Mouse (Mus musculus) liver, adult 2 months (tissue): ENCODE data around the gene Mpeg1. TPM values are rescaled to one million over a fixed set of nuclear protein-coding genes. Genes with fewer than 3 reads are reported as not detected.

Experiments used
- DNase-seq: peaks from one replicate; pipeline ENCODE4 v3.0.0-alpha.2; 2011; ENCODE audit warnings: low read depth, low spot score; ENCODE audit errors: extremely low read depth
- H3K27ac ChIP-seq: fragments of 200-500 bp; replicated peaks from 2 replicates; pipeline ENCODE4 v1.5.1; 2012; ENCODE audit warnings: low read depth, mild to moderate bottlenecking, control low read depth, inconsistent platforms, low read length; ENCODE audit not compliant: insufficient read depth
- H3K27me3 ChIP-seq: fragments of 200-500 bp; 2 replicates; pipeline ENCODE4 v1.6.1; 2012; ENCODE audit warnings: mild to moderate bottlenecking, moderate library complexity, low read length, inconsistent platforms; ENCODE audit not compliant: control insufficient read depth, insufficient read depth
- H3K36me3 ChIP-seq: fragments of 200-500 bp; 2 replicates; pipeline ENCODE4 v1.6.1; 2012; ENCODE audit warnings: low read length, inconsistent platforms; ENCODE audit not compliant: control insufficient read depth, insufficient read depth
- H3K4me1 ChIP-seq: fragments of 200-500 bp; 2 replicates; pipeline ENCODE4 v1.6.1; 2011; ENCODE audit warnings: low read length; ENCODE audit not compliant: control insufficient read depth, insufficient read depth
- H3K4me3 ChIP-seq: fragments of 200-500 bp; 2 replicates; pipeline ENCODE4 v1.5.1; 2011; ENCODE audit warnings: low read depth, mild to moderate bottlenecking, control low read depth, low read length, moderate library complexity; ENCODE audit not compliant: insufficient read depth
- H3K79me2 ChIP-seq: fragments of 200-500 bp; 2 replicates; pipeline ENCODE4 v1.6.1; 2012; ENCODE audit warnings: inconsistent platforms, mild to moderate bottlenecking, low read length, moderate library complexity; ENCODE audit not compliant: control insufficient read depth, insufficient read depth
- H3K9ac ChIP-seq: fragments of 200-500 bp; 2 replicates; pipeline ENCODE4 v1.6.1; 2012; ENCODE audit warnings: low read depth, mild to moderate bottlenecking, control low read depth, inconsistent platforms, low read length
- CTCF ChIP-seq: fragments of 200-500 bp; IDR thresholded peaks from 2 replicates; pipeline ENCODE4 v1.5.1; 2011; ENCODE audit warnings: low read depth, low read length, control low read depth
- POLR2A ChIP-seq: fragments of 200-500 bp; IDR thresholded peaks from 2 replicates; pipeline ENCODE4 v1.6.1; 2011; ENCODE audit warnings: low read length, control low read depth; ENCODE audit not compliant: insufficient read depth; ENCODE audit errors: extremely low read depth
- WGBS: fragments of 180-500 bp; shearing (Covaris S2); methylation state at CpG from one replicate; pipeline ENCODE4 v1.1.7; 2018; 5-methylcytosine and 5-hydroxymethylcytosine counted together
- polyA plus RNA-seq: library from polyadenylated mRNA; depleted of rRNA; stranded (reverse); fragments of >200 nt; gene quantifications from 2 replicates; pipeline ENCODE4 v1.2.3, GENCODE M21; 2012
- total RNA-seq: library from RNA; depleted of rRNA; stranded (reverse); fragments of >200 nt; gene quantifications from 2 replicates; pipeline ENCODE4 v1.2.3, GENCODE M21; 2014

Gene Mpeg1
- total and polyA plus RNA-seq, 2 experiments, result 7.4 to 27.1 TPM

GRCm38 (mm10) chr19:12427101-12427500, 33.5 kb upstream of the Mpeg1 start:
- Histone ChIP-seq H3K27me3 (no peaks in the 10 kb centered on the region), H3K9ac (no peak overlapping the region), H3K79me2 (no peaks in the 10 kb centered on the region), H3K27ac (no peak overlapping the region), H3K4me1 (no peaks in the 10 kb centered on the region), H3K4me3 (no peak overlapping the region), H3K36me3 (no peaks in the 10 kb centered on the region)
- WGBS, result 74% methylated on average over 5 of the region's 5 CpGs
- DNase-seq, result no peak
- no peak for TF ChIP-seq CTCF
- no peak for TF ChIP-seq POLR2A

- 90% methylated on average over 6 of the region's 6 CpGs for WGBS
- no peak for TF ChIP-seq CTCF
- TF ChIP-seq POLR2A, result no peak
Observed at GRCm38 (mm10) chr19:12427605-12428004, 33.0 kb upstream of the Mpeg1 start, which contains the start of gene Pfpl. TSS of gene Pfpl (plus strand) at chr19:12427905.

GRCm38 (mm10) chr19:12433033-12433432, 27.5 kb upstream of the Mpeg1 start:
- Histone ChIP-seq H3K27me3 (no peaks in the 10 kb centered on the region), H3K36me3 (no peaks in the 10 kb centered on the region), H3K4me1 (no peaks in the 10 kb centered on the region), H3K4me3 (no peak overlapping the region), H3K27ac (no peak overlapping the region), H3K79me2 (no peaks in the 10 kb centered on the region), H3K9ac (no peak overlapping the region)
- 7% methylated on average over 2 of the region's 2 CpGs for WGBS
- TF ChIP-seq CTCF (peak; percentile 33), POLR2A (no peak)
- DNase-seq, result peak; percentile 54

More at GRCm38 (mm10) chr19:12427605-12428004, 33.0 kb upstream of the Mpeg1 start, which contains the start of gene Pfpl:
- H3K4me3 ChIP-seq, result no peak within 1 kb of the TSS
- DNase-seq, result no peak
- no peak within 1 kb of the TSS for H3K9ac ChIP-seq
- no peaks in the 10 kb centered on the region for H3K4me1 ChIP-seq
- H3K27ac ChIP-seq, result no peak within 1 kb of the TSS
- no peaks in the 10 kb centered on the region for H3K27me3 ChIP-seq
- no peaks in the 10 kb centered on the region for H3K79me2 ChIP-seq
- no peaks in the 10 kb centered on the region for H3K36me3 ChIP-seq

- Histone ChIP-seq H3K36me3 (no peaks in the 10 kb centered on the region), H3K27ac (0 out of 2 replicates have a peak overlapping the region, but pooled peaks have one; percentile 26), H3K4me3 (no peak overlapping the region), H3K4me1 (peaks cover 5% of the 10 kb centered on the region; the same call in 1 of the 2 replicates), H3K79me2 (no peaks in the 10 kb centered on the region), H3K9ac (no peak overlapping the region), H3K27me3 (no peaks in the 10 kb centered on the region)
- WGBS, result 79% methylated on average over 4 of the region's 4 CpGs
- no peak for TF ChIP-seq CTCF
- TF ChIP-seq POLR2A, result no peak
- DNase-seq, result peak; percentile 37
Observed at GRCm38 (mm10) chr19:12435011-12435416, 25.6 kb upstream of the Mpeg1 start.

- peak overlapping the region; percentile 69 for H3K27ac ChIP-seq
Observed at GRCm38 (mm10) chr19:12435750-12436524, 24.6 kb upstream of the Mpeg1 start.

GRCm38 (mm10) chr19:12439581-12439980, 21.0 kb upstream of the Mpeg1 start:
- Histone ChIP-seq H3K9ac (no peak overlapping the region), H3K36me3 (no peaks in the 10 kb centered on the region), H3K4me3 (no peak overlapping the region), H3K79me2 (no peaks in the 10 kb centered on the region), H3K4me1 (peaks cover 12% of the 10 kb centered on the region), H3K27me3 (no peaks in the 10 kb centered on the region), H3K27ac (peak overlapping the region; percentile 55)
- DNase-seq, result no peak
- 38% methylated on average over 1 of the region's 1 CpGs for WGBS
- TF ChIP-seq POLR2A (no peak), CTCF (no peak)

More at GRCm38 (mm10) chr19:12435750-12436524, 24.6 kb upstream of the Mpeg1 start:
- Histone ChIP-seq H3K27me3 (no peaks in the 10 kb centered on the region), H3K4me3 (no peak overlapping the region), H3K79me2 (no peaks in the 10 kb centered on the region), H3K9ac (no peak overlapping the region), H3K4me1 (peaks cover 12% of the 10 kb centered on the region), H3K36me3 (no peaks in the 10 kb centered on the region)
- TF ChIP-seq POLR2A (no peak), CTCF (no peak)
- 67% methylated on average over 4 of the region's 4 CpGs for WGBS
- peak; percentile 54 for DNase-seq
